Mouse (Mus musculus) heart, postnatal 0 days (tissue): Measurements from ENCODE around the gene Cdcp1.

Source experiments
- CTCF ChIP-seq: IDR thresholded peaks from 2 replicates; pipeline ENCODE4 v1.5.1; 2016; ENCODE audit warnings: antibody characterized with exemption, control low read depth, low read depth
- EP300 ChIP-seq: IDR thresholded peaks from 2 replicates; pipeline ENCODE4 v1.6.1; 2016; ENCODE audit warnings: antibody characterized with exemption, low read depth

DNA sequence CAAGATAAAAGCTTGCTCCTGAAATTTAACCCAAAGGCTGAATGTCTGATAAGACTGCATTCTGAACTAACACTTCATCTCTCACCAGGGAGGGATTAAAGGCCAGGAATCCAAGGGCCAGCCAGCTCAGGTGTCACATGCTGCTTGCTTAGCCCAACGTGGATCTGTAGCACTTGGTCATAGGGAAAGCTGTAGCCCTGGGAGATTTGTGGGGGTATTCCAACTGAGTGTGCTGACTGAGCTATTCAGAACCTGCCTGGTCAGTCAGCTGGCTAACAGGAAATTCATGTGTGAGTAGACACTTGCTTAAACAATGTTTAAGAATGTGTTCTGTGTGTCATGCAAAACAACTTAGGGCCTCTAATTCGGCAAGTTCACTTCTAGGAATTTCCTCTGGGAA is 9.3 kb downstream of the Cdcp1 start:
- TF ChIP-seq CTCF (no peak), EP300 (no peak)
